Mouse (Mus musculus) liver, embryonic 15.5 days (tissue): Measurements from ENCODE around the gene Ace. TPM values are rescaled to one million over a fixed set of nuclear protein-coding genes. Genes with fewer than 3 reads are reported as not detected.

Experiments
- ATAC-seq: fragments of 200-750 bp; cut with Nextera tagmentation; 2 replicates; pipeline ENCODE4 v1.8.0; 2017; ENCODE audit warnings: moderate number of reproducible peaks, mild to moderate bottlenecking, moderate library complexity; ENCODE audit not compliant: insufficient read depth
- H3K27ac ChIP-seq: fragments of 300-500 bp; sonication (generic); replicated peaks from 2 replicates; pipeline ENCODE4 v1.5.1; 2015; ENCODE audit warnings: mild to moderate bottlenecking, inconsistent platforms
- H3K27me3 ChIP-seq: fragments of 300-500 bp; sonication (generic); 2 replicates; pipeline ENCODE4 v1.6.1; 2015; ENCODE audit warnings: mild to moderate bottlenecking, inconsistent platforms
- H3K36me3 ChIP-seq: fragments of 300-500 bp; sonication (generic); replicated peaks from 2 replicates; pipeline ENCODE4 v1.6.1; 2015; ENCODE audit warnings: moderate library complexity, mild to moderate bottlenecking, inconsistent platforms
- H3K4me1 ChIP-seq: fragments of 300-500 bp; sonication (generic); replicated peaks from 2 replicates; pipeline ENCODE4 v1.6.1; 2015; ENCODE audit warnings: inconsistent platforms
- H3K4me2 ChIP-seq: fragments of 300-500 bp; sonication (generic); 2 replicates; pipeline ENCODE4 v1.6.1; 2015; ENCODE audit warnings: moderate library complexity, mild to moderate bottlenecking, inconsistent platforms
- H3K4me3 ChIP-seq: fragments of 300-500 bp; sonication (generic); replicated peaks from 2 replicates; pipeline ENCODE4 v1.5.1; 2015; ENCODE audit warnings: mild to moderate bottlenecking, inconsistent platforms
- H3K9ac ChIP-seq: fragments of 300-500 bp; sonication (generic); 2 replicates; pipeline ENCODE4 v1.6.1; 2015; ENCODE audit warnings: moderate library complexity, mild to moderate bottlenecking, inconsistent platforms
- H3K9me3 ChIP-seq: fragments of 300-500 bp; sonication (generic); replicated peaks from 2 replicates; pipeline ENCODE4 v1.6.1; 2016; ENCODE audit warnings: inconsistent platforms
- WGBS: fragments of 180-500 bp; shearing (Covaris S2); methylation state at CpG from one replicate; pipeline ENCODE4 v1.1.7; 2015; ENCODE audit warnings: mixed read lengths; ENCODE audit not compliant: insufficient replicate concordance; 5-methylcytosine and 5-hydroxymethylcytosine counted together
- polyA plus RNA-seq: library from polyadenylated mRNA; unstranded; fragments of >200 nt; fragmentation: Nextera tagmentation; extraction: Ambion mirVana; gene quantifications from 2 replicates; pipeline ENCODE4 v1.2.1, GENCODE M21; 2015

Ace gene
- polyA plus RNA-seq, 1 experiment from 2014 or later = 0.05 TPM

GRCm38 (mm10) chr11:105934816-105935215 is 32.9 kb upstream of the Ace start:
- H3K27ac ChIP-seq = no peak overlapping the region

GRCm38 (mm10) chr11:105935496-105935895 is 32.2 kb upstream of the Ace start:
- H3K9me3 ChIP-seq = no peaks in the 10 kb centered on the region
- no peak overlapping the region for H3K4me3 ChIP-seq
- peaks cover 16% of the 10 kb centered on the region for H3K27me3 ChIP-seq
- 71% methylated on average over 8 of the region's 8 CpGs for WGBS
- no peaks in the 10 kb centered on the region for H3K36me3 ChIP-seq
- H3K4me1 ChIP-seq = no peaks in the 10 kb centered on the region
- H3K27ac ChIP-seq = no peak overlapping the region
- no peak for ATAC-seq
- H3K4me2 ChIP-seq = no peak overlapping the region
- H3K9ac ChIP-seq = no peak overlapping the region

More at GRCm38 (mm10) chr11:105934816-105935215, 32.9 kb upstream of the Ace start:
- no peak overlapping the region for H3K4me3 ChIP-seq
- H3K4me1 ChIP-seq = no peaks in the 10 kb centered on the region
- H3K9me3 ChIP-seq = no peaks in the 10 kb centered on the region
- peaks cover 11% of the 10 kb centered on the region for H3K27me3 ChIP-seq
- no peaks in the 10 kb centered on the region for H3K36me3 ChIP-seq
- no peak overlapping the region for H3K9ac ChIP-seq
- ATAC-seq = no peak
- 67% methylated on average over 6 of the region's 6 CpGs for WGBS
- H3K4me2 ChIP-seq = no peak overlapping the region

GRCm38 (mm10) chr11:105936200-105936599 is 31.5 kb upstream of the Ace start:
- Histone ChIP-seq H3K4me3 (no peak overlapping the region), H3K36me3 (no peaks in the 10 kb centered on the region), H3K27me3 (peaks cover 23% of the 10 kb centered on the region), H3K4me1 (no peaks in the 10 kb centered on the region), H3K27ac (no peak overlapping the region), H3K9ac (no peak overlapping the region), H3K9me3 (no peaks in the 10 kb centered on the region), H3K4me2 (no peak overlapping the region)
- WGBS = 72% methylated on average over 6 of the region's 6 CpGs
- no peak for ATAC-seq

GRCm38 (mm10) chr11:105936974-105937373 is 30.8 kb upstream of the Ace start:
- Histone ChIP-seq H3K27me3 (peaks cover 31% of the 10 kb centered on the region), H3K4me3 (no peak overlapping the region), H3K27ac (no peak overlapping the region), H3K4me1 (no peaks in the 10 kb centered on the region), H3K4me2 (no peak overlapping the region), H3K36me3 (no peaks in the 10 kb centered on the region), H3K9ac (no peak overlapping the region), H3K9me3 (no peaks in the 10 kb centered on the region)
- no peak for ATAC-seq
- 70% methylated on average over 3 of the region's 3 CpGs for WGBS

- H3K4me3 ChIP-seq = no peak overlapping the region
- H3K9me3 ChIP-seq = no peaks in the 10 kb centered on the region
- H3K4me2 ChIP-seq = no peak overlapping the region
- 52% methylated on average over 9 of the region's 9 CpGs for WGBS
- H3K9ac ChIP-seq = no peak overlapping the region
- H3K4me1 ChIP-seq = peaks cover 7% of the 10 kb centered on the region
- ATAC-seq = no peak
- H3K36me3 ChIP-seq = no peaks in the 10 kb centered on the region
- peaks cover 49% of the 10 kb centered on the region for H3K27me3 ChIP-seq
- no peak overlapping the region for H3K27ac ChIP-seq
Measured at GRCm38 (mm10) chr11:105938771-105939170, 29.0 kb upstream of the Ace start.

GRCm38 (mm10) chr11:105941973-105942372 is 25.8 kb upstream of the Ace start:
- H3K9ac ChIP-seq = no peak overlapping the region
- H3K9me3 ChIP-seq = no peaks in the 10 kb centered on the region
- H3K4me2 ChIP-seq = no peak overlapping the region; the same call in 1 of the 2 replicates
- no peak for ATAC-seq
- WGBS = 46% methylated on average over 8 of the region's 8 CpGs
- no peak overlapping the region for H3K4me3 ChIP-seq
- peaks cover 75% of the 10 kb centered on the region for H3K27me3 ChIP-seq
- H3K36me3 ChIP-seq = no peaks in the 10 kb centered on the region
- peaks cover 22% of the 10 kb centered on the region for H3K4me1 ChIP-seq
- no peak overlapping the region for H3K27ac ChIP-seq

GRCm38 (mm10) chr11:105943133-105944102 is 24.3 kb upstream of the Ace start:
- WGBS = 6% methylated on average over 47 of the region's 47 CpGs
- no peak for ATAC-seq
- H3K36me3 ChIP-seq = no peaks in the 10 kb centered on the region
- H3K27ac ChIP-seq = no peak overlapping the region
- peak overlapping the region; percentile 64 for H3K4me3 ChIP-seq
- H3K27me3 ChIP-seq = peaks cover 83% of the 10 kb centered on the region
- H3K4me1 ChIP-seq = peaks cover 22% of the 10 kb centered on the region
- peak overlapping the region; percentile 50; the same call in 1 of the 2 replicates for H3K9ac ChIP-seq
- no peaks in the 10 kb centered on the region for H3K9me3 ChIP-seq
- peak overlapping the region; percentile 90 for H3K4me2 ChIP-seq

GRCm38 (mm10) chr11:105944126-105944621 is 23.6 kb upstream of the Ace start:
- peaks cover 79% of the 10 kb centered on the region for H3K27me3 ChIP-seq
- H3K9ac ChIP-seq = peak overlapping the region; percentile 50; the same call in 1 of the 2 replicates
- H3K4me3 ChIP-seq = peak overlapping the region; percentile 64
- H3K9me3 ChIP-seq = no peaks in the 10 kb centered on the region
- ATAC-seq = peak; percentile 71
- peaks cover 22% of the 10 kb centered on the region for H3K4me1 ChIP-seq
- under 1% methylated on average over 59 of the region's 59 CpGs for WGBS
- peak overlapping the region; percentile 90 for H3K4me2 ChIP-seq
- H3K36me3 ChIP-seq = no peaks in the 10 kb centered on the region
- no peak overlapping the region; the same call in 1 of the 2 replicates for H3K27ac ChIP-seq

- no peak overlapping the region for H3K9ac ChIP-seq
- WGBS = 56% methylated on average over 16 of the region's 16 CpGs
Measured at GRCm38 (mm10) chr11:105944770-105945672, 22.7 kb upstream of the Ace start.

GRCm38 (mm10) chr11:105946694-105947154 is 21.0 kb upstream of the Ace start:
- H3K4me1 ChIP-seq = peaks cover 22% of the 10 kb centered on the region
- H3K27me3 ChIP-seq = peaks cover 64% of the 10 kb centered on the region
- H3K9me3 ChIP-seq = no peaks in the 10 kb centered on the region
- H3K36me3 ChIP-seq = no peaks in the 10 kb centered on the region
- H3K27ac ChIP-seq = no peak overlapping the region
- no peak overlapping the region for H3K9ac ChIP-seq
- H3K4me2 ChIP-seq = no peak overlapping the region
- ATAC-seq = no peak
- no peak overlapping the region for H3K4me3 ChIP-seq
- 8% methylated on average over 11 of the region's 11 CpGs for WGBS

More at GRCm38 (mm10) chr11:105944770-105945672, 22.7 kb upstream of the Ace start:
- Histone ChIP-seq H3K9me3 (no peaks in the 10 kb centered on the region), H3K36me3 (no peaks in the 10 kb centered on the region), H3K27me3 (peaks cover 78% of the 10 kb centered on the region), H3K27ac (no peak overlapping the region), H3K4me2 (peak overlapping the region; percentile 90), H3K4me1 (peaks cover 22% of the 10 kb centered on the region), H3K4me3 (peak overlapping the region; percentile 64; the same call in 1 of the 2 replicates)
- ATAC-seq = no peak
